Mouse (Mus musculus) lung, postnatal 0 days (tissue): Measurements from ENCODE around the gene Mical3. TPM values are rescaled to one million over a fixed set of nuclear protein-coding genes. Genes with fewer than 3 reads are reported as not detected.

ENCODE experiments used
- ATAC-seq: fragments of 200-750 bp; cut with Nextera tagmentation; 2 replicates; pipeline ENCODE4 v1.8.0; 2017; ENCODE audit warnings: moderate library complexity
- DNase-seq: peaks from one replicate; pipeline ENCODE4 v3.0.0-alpha.2; 2016; ENCODE audit warnings: low spot score
- H3K27ac ChIP-seq: fragments of 300-500 bp; sonication (generic); 2 replicates; pipeline ENCODE4 v1.5.1; 2014; ENCODE audit warnings: antibody characterized with exemption, mild to moderate bottlenecking, low read length, mixed read lengths
- H3K27me3 ChIP-seq: fragments of 300-500 bp; sonication (generic); replicated peaks from 2 replicates; pipeline ENCODE4 v1.6.1; 2014; ENCODE audit warnings: low read length, mixed read lengths; ENCODE audit not compliant: insufficient read depth
- H3K36me3 ChIP-seq: fragments of 300-500 bp; sonication (generic); 2 replicates; pipeline ENCODE4 v1.6.1; 2014; ENCODE audit warnings: low read length, mixed read lengths; ENCODE audit not compliant: insufficient read depth
- H3K4me1 ChIP-seq: fragments of 300-500 bp; sonication (generic); 2 replicates; pipeline ENCODE4 v1.6.1; 2014; ENCODE audit warnings: antibody characterized with exemption, low read depth, low read length, mixed read lengths; ENCODE audit not compliant: insufficient read depth
- H3K4me2 ChIP-seq: fragments of 300-500 bp; sonication (generic); replicated peaks from 2 replicates; pipeline ENCODE4 v1.6.1; 2014; ENCODE audit warnings: low read depth, mild to moderate bottlenecking, low read length, moderate library complexity, mixed read lengths
- H3K4me3 ChIP-seq: fragments of 300-500 bp; sonication (generic); 2 replicates; pipeline ENCODE4 v1.5.1; 2014; ENCODE audit warnings: low read depth, low read length
- H3K9ac ChIP-seq: fragments of 300-500 bp; sonication (generic); replicated peaks from 2 replicates; pipeline ENCODE4 v1.6.1; 2014; ENCODE audit warnings: low read depth, mild to moderate bottlenecking
- H3K9me3 ChIP-seq: fragments of 300-500 bp; sonication (generic); 2 replicates; pipeline ENCODE4 v1.6.1; 2016; ENCODE audit warnings: low read length, mixed read lengths
- CTCF ChIP-seq: IDR thresholded peaks from 2 replicates; pipeline ENCODE4 v1.5.1; 2016; ENCODE audit warnings: antibody characterized with exemption, mild to moderate bottlenecking
- EP300 ChIP-seq: IDR thresholded peaks from 2 replicates; pipeline ENCODE4 v1.6.1; 2016; ENCODE audit warnings: antibody characterized with exemption, mild to moderate bottlenecking, control low read depth
- WGBS: fragments of 180-500 bp; shearing (Covaris S2); extraction: QIAGEN DNeasy Blood & Tissue Kit; methylation state at CpG from one replicate; pipeline ENCODE4 v1.1.7; 2014; 5-methylcytosine and 5-hydroxymethylcytosine counted together
- polyA plus RNA-seq: library from polyadenylated mRNA; unstranded; fragments of >200 nt; fragmentation: Nextera tagmentation; extraction: Ambion mirVana; gene quantifications from 2 replicates; pipeline ENCODE4 v1.2.1, GENCODE M21; 2015

Mical3 gene
- polyA plus RNA-seq, 1 experiment from 2014 or later: 12.8 TPM

DNA sequence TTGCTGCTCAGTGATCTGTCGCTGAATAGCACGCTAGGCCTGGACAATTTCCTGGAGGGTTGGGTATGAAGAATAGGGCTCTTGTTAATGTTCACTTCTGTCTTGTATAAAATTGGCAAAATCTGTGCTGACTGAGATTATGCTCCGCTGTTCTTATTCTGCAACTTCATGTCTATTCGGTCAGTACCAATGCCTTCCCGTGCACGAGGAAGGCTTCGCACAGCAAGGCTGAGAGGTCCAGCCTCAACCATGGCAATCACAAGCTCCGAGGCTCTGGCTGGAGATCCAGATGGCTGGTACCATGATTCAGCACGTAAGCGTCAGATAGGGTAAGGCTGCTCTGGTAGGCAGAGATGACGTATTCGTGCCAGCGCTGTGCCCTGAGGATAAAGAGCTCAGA, 189.2 kb downstream of the Mical3 start:
- no peak for ATAC-seq

GRCm38 (mm10) chr6:120941084-120941481, 189.7 kb downstream of the Mical3 start:
- Histone ChIP-seq H3K9ac (no peak overlapping the region), H3K4me3 (no peak overlapping the region), H3K27ac (no peak overlapping the region), H3K27me3 (no peaks in the 10 kb centered on the region), H3K36me3 (no peaks in the 10 kb centered on the region; the same call in 1 of the 2 replicates), H3K9me3 (no peaks in the 10 kb centered on the region), H3K4me2 (no peak overlapping the region), H3K4me1 (no peaks in the 10 kb centered on the region)
- DNase-seq (no peak), ATAC-seq (no peak)
- 89% methylated on average over 7 of the region's 7 CpGs for whole genome bisulfite sequencing
- no peak for TF ChIP-seq CTCF
- no peak for TF ChIP-seq EP300

More for the DNA sequence above, 189.2 kb downstream of the Mical3 start:
- Histone ChIP-seq H3K36me3 (no peaks in the 10 kb centered on the region; the same call in 1 of the 2 replicates), H3K4me3 (no peak overlapping the region), H3K27me3 (no peaks in the 10 kb centered on the region), H3K27ac (no peak overlapping the region), H3K9me3 (no peaks in the 10 kb centered on the region), H3K4me2 (no peak overlapping the region), H3K9ac (no peak overlapping the region), H3K4me1 (no peaks in the 10 kb centered on the region)
- no peak for DNase-seq
- 94% methylated on average over 13 of the region's 13 CpGs for WGBS
- no peak for TF ChIP-seq CTCF
- TF ChIP-seq EP300: no peak

GRCm38 (mm10) chr6:120940446-120941083, 190.2 kb downstream of the Mical3 start:
- no peaks in the 10 kb centered on the region for H3K4me1 ChIP-seq
- H3K27ac ChIP-seq: no peak overlapping the region
- WGBS: 86% methylated on average over 7 of the region's 7 CpGs
- H3K36me3 ChIP-seq: no peaks in the 10 kb centered on the region; the same call in 1 of the 2 replicates
- TF ChIP-seq CTCF (no peak), EP300 (no peak)
- H3K4me2 ChIP-seq: no peak overlapping the region
- H3K27me3 ChIP-seq: no peaks in the 10 kb centered on the region
- no peak overlapping the region for H3K4me3 ChIP-seq
- DNase-seq: no peak
- no peak overlapping the region for H3K9ac ChIP-seq
- H3K9me3 ChIP-seq: no peaks in the 10 kb centered on the region
- ATAC-seq: no peak

DNA sequence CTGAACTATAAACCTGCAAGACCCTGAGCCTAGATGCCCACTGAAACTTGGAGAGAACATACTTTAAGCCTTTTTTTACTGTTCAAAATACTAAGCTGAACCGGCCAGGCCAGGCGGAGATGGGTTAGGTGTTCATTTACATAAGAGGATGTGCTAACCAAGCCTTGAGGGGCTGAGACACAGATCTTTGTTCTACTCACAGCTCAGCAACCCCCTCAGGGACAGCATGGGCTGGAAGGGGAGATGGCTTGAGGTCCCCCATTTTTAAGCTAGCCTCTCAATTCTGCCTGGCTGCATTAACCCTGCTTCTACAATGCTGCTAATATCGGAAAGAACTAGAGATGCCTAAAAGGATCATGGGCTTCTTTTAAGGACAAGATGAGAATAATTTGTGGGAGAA, 191.0 kb downstream of the Mical3 start:
- Histone ChIP-seq H3K4me2 (no peak overlapping the region), H3K36me3 (no peaks in the 10 kb centered on the region), H3K27ac (no peak overlapping the region), H3K9ac (no peak overlapping the region), H3K4me1 (no peaks in the 10 kb centered on the region), H3K9me3 (no peaks in the 10 kb centered on the region), H3K4me3 (no peak overlapping the region), H3K27me3 (no peaks in the 10 kb centered on the region)
- no peak for TF ChIP-seq CTCF
- no peak for TF ChIP-seq EP300
- WGBS: 83% methylated on average over 3 of the region's 3 CpGs
- DNase-seq (no peak), ATAC-seq (no peak)

- DNase-seq: no peak
- Histone ChIP-seq H3K4me1 (no peaks in the 10 kb centered on the region), H3K36me3 (no peaks in the 10 kb centered on the region; the same call in 1 of the 2 replicates), H3K4me3 (no peak overlapping the region), H3K27me3 (no peaks in the 10 kb centered on the region), H3K9ac (no peak overlapping the region), H3K27ac (no peak overlapping the region), H3K9me3 (no peaks in the 10 kb centered on the region), H3K4me2 (no peak overlapping the region)
- TF ChIP-seq CTCF (no peak), EP300 (no peak)
- WGBS: 81% methylated on average over 12 of the region's 12 CpGs
- ATAC-seq: no peak
Measured at GRCm38 (mm10) chr6:120938763-120939450, 191.9 kb downstream of the Mical3 start.

DNA sequence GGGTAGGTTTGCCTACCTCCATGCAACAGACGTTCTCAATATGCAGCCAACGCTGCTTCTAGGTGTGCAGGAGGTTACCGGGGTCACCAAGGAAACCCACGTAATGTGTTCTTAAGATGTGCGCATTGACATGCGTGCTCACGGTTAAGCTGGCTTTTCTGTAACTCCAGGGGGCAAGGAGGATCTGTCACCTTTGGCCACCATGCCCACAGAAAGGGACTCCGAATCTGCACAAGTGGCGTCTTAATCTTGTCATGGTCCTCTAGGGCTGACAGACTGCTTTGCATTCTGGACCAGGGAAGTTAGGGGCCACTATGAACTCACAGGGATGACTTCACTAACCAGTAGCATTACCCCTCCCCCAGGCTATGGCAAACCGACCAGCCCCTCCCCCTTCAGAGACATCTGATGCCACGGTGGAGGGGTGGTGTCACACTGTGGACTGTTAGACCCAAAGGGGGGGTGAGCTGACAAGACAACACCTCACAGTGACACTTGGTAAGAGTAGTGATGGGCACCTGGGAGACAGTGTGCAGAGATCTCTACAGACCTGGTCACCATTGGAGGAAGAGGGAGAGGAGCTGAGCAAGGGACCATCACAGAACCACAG, 192.7 kb downstream of the Mical3 start:
- H3K27ac ChIP-seq: no peak overlapping the region
- 85% methylated on average over 10 of the region's 11 CpGs for WGBS
- TF ChIP-seq CTCF (no peak), EP300 (no peak)
- H3K9ac ChIP-seq: no peak overlapping the region
- H3K4me1 ChIP-seq: no peaks in the 10 kb centered on the region
- no peaks in the 10 kb centered on the region for H3K27me3 ChIP-seq
- DNase-seq: no peak
- H3K4me3 ChIP-seq: no peak overlapping the region
- H3K36me3 ChIP-seq: no peaks in the 10 kb centered on the region; the same call in 1 of the 2 replicates
- no peak overlapping the region for H3K4me2 ChIP-seq
- ATAC-seq: no peak
- H3K9me3 ChIP-seq: no peaks in the 10 kb centered on the region
